Mouse (Mus musculus): ENCODE measurements around the gene Pde4d. TPM values are rescaled to one million over a fixed set of nuclear protein-coding genes. Genes with fewer than 3 reads are reported as not detected.
A peak's percentile ranks its signal among the peaks of the same experiment; 100 is the strongest.

Pde4d gene
- total RNA-seq, 4 experiments from 2014 or later = 68.8 to 86.9 (median 76.0) TPM

- no peak for DNase-seq (ENCODE audit: low spot score in 2 of 2)
Measured at GRCm38 (mm10) chr13:109645910-109646284, 1196.1 kb downstream of the Pde4d start.

DNA sequence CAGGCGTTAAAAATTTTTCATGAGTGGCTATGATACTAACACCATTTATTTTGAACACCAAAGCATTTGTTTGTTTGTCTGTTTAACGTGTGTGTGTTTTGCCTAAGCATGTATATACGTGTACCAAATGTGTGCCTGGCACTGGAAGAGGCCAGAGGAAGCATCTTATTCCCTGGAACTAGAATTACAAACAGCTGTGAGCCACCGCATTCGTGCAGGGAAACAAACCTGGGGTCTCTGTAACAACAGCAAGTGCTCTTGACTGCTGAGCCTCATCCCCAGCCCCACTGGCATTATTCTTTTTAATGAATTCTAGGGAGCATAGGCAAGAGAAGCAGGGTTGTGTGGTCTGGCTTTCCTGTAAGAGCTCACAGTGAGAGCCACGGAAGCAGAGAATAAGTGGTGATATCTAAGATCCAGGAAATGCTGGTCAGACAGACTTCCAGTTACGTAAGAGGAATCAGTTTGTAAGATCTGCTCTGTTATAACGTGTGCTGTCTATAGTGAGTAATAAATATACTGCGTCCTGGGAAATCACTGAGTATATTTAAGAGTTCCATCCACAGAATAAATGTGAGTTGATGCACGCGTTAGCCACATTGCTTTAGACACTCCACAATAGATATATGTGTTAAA is 1197.0 kb downstream of the Pde4d start:
- no peak for DNase-seq (ENCODE audit: low spot score in 2 of 2)

DNA sequence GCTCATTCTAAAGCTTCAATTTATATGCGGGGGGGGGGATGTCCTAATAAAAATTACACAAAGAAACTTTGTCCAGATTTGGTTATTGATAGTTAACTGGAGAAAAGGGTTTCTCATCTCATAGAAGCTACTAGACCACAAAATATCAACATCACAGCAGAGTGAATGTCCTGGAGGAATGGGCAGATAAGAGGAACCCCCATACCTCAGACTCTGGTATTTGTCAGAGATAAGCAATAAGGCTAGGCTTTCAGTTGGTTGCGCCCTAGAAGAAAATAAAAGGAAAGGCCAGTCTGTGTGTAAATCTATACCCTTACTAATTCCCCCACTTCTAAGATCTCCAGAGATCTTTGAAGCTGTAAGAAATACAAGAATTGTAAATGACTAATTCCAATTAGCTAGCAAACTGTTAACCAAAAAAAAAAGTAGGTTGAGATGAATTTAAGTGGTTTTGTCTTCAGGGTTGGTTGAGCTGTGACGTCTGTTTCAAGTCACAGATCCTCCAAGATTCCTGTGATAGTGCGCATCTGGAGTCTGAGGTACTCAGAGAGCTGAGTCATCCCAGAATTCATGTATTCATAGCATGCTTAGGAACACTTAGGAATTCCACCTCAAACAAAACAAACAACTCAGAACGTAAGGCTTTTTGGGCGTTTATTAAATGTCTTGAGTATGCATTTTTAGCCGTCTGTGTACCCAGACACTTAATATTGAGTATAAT is 1197.9 kb downstream of the Pde4d start:
- no peak for DNase-seq (ENCODE audit: low spot score in 2 of 2)

- DNase-seq (ENCODE audit: low spot score in 2 of 2) = no peak
Measured at GRCm38 (mm10) chr13:109648311-109648710, 1198.6 kb downstream of the Pde4d start.

GRCm38 (mm10) chr13:109651790-109652605 is 1202.2 kb downstream of the Pde4d start:
- DNase-seq (ENCODE audit: low spot score in 2 of 2) = no peak

- DNase-seq (ENCODE audit: low spot score in 2 of 2) = no peak
Measured at GRCm38 (mm10) chr13:109652631-109653030, 1202.9 kb downstream of the Pde4d start.

- DNase-seq (ENCODE audit: low spot score in 2 of 2) = no peak
Measured at GRCm38 (mm10) chr13:109655390-109655789, 1205.6 kb downstream of the Pde4d start.

DNA sequence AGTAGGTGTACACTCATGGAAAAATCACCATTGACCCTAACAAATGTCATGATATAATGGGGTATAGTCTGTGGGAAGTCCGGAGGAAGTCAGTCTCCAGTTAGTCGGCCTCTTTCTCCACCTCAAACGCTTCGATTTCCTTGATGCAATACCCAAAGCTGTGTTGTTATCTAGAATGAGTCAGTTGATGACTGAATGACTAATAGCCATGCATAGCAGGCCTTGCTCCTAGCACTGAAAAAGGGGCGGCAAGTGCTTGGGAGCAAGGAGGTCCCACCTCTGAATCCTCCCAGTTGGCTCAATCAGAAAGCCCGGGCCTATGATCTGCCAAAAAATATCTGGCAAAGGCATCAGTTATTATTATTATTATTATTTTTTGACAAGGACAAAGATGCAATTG is 1209.4 kb downstream of the Pde4d start:
- no peak for DNase-seq (ENCODE audit: low spot score in 2 of 2)

DNA sequence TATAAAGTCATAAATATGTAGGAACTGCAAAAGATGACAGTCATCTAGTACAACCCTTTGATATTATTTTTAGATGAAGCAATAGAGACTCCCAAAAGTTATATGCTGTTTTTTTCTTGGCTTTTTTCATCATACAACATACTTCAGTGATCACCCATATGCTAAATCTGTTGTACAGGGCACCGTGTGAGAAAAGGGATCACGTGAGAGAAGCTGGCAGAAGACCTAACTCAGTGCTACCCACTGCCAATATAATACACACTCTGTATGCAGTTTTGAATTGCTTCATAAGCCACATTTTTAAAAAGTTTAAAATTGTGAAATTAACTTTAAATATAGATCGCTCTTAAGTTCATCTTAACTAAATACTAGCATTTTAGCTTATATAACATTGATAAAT is 1211.6 kb downstream of the Pde4d start:
- no peak for DNase-seq (ENCODE audit: low spot score in 2 of 2)

DNA sequence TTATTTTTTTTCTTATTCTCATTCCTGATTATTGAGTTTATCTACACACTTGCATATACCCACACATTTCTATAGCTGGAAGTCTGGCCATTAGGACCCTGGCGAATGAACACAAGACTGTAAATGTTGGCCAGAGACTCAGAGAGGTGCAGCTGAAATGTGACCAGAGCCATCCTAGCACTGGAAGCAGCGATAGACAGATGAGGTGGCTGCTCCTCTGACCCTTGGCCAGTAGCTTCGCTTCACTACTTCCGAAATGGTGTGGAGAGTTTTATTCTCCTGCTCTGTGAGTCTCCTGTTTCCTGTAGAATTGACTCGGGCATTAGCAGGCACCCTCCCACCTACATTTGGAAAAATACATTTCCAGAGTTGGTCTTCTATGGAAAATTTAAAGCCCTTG is 1212.4 kb downstream of the Pde4d start:
- DNase-seq (ENCODE audit: low spot score in 2 of 2) = no peak

DNA sequence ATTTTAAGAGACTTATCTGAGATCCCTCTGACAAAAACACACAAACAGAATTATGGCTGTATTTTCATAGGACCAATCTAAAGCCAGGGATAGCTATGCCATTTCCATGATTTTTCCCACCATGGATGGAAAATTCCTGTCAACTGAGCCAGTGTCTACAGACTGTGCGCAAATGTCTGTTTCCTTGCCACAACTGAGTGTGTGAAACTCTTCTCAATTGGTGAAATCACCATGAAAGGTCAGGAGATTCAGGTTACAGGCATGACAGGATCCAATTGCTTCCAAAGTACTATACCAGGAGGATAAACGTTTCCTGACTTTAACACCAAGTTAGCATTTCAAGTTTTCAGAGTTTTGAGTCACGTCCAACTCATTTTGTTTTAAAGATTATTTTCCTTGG is 1213.0 kb downstream of the Pde4d start:
- DNase-seq (ENCODE audit: low spot score in 2 of 2) = no peak

GRCm38 (mm10) chr13:109664956-109665802 is 1215.4 kb downstream of the Pde4d start:
- no peak for DNase-seq (ENCODE audit: low spot score in 2 of 2)

DNA sequence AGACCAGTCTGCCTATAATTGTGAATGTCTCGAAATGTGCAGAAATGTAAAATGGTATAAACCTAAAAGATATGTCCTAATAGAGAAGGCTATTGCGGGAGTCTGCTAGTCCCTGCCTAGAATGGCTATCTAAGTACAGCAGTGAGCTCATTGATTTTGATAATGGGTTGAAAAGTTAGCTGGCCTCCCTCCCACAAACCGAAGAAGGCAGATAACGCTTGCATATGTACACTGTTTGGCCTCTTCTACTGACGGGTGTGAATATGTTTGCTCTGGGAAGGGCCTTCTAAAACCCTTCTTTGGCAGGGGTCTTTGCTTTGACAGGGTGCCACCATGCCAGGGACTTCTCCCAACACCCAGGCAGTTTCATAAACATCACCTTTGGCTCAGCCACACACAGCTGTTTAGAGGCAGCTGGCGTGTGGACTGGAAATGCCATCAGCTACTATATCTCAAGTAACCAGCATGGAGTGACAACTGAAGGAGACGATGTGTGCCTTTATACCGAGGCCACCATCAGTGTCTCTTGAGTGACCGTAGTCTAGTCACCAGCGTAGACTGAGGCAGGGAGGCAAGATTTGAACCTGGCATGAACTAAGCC is 1216.2 kb downstream of the Pde4d start:
- DNase-seq (ENCODE audit: low spot score in 2 of 2) = no peak

- DNase-seq (ENCODE audit: low spot score in 2 of 2) = no peak
Measured at GRCm38 (mm10) chr13:109669965-109670364, 1220.2 kb downstream of the Pde4d start.

GRCm38 (mm10) chr13:109671589-109672347 is 1222.0 kb downstream of the Pde4d start:
- peak; percentile 43 to 54 for DNase-seq (ENCODE audit: low spot score in 2 of 2)

DNA sequence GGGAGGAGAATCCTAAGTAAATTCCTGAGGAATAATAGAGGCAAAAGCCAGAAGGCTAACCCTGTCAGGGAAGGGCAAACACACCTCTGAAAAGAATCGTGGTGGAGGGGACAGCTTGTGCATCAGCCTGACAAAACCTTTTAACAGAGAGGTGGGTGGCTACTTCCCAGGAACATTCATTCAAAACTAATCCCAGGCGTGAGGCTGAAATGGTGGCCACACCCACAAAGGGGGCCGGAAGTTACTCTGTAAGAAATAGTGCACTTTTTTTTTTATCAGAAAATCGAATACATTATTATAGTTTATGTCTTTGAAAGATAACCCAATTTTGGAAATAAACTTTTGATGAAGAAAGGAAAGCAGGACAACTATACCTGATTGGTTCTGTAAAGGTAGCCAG is 1227.3 kb downstream of the Pde4d start:
- DNase-seq (ENCODE audit: low spot score in 2 of 2) = no peak

DNA sequence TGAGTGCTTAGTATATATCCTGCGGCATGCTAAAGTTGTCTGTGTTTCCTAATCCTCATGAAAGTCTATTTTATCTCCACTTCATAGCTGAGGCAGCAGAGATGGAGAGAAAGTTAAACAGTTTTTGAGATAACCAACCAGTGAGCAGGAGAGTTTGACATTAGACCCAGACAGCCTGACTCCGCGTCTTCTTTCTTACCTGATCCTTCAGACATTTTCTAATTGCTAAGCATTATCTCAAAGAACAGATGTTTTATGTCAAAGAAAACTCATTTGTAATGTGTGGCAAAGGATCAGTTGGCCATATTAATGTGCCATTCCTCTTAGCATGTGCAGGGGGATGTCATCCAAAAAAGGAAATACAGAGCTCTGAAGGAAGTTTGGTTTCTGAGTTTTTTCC is 1227.9 kb downstream of the Pde4d start:
- DNase-seq (ENCODE audit: low spot score in 2 of 2) = no peak

GRCm38 (mm10) chr13:109678991-109679390 is 1229.2 kb downstream of the Pde4d start:
- no peak for DNase-seq (ENCODE audit: low spot score in 2 of 2)

DNA sequence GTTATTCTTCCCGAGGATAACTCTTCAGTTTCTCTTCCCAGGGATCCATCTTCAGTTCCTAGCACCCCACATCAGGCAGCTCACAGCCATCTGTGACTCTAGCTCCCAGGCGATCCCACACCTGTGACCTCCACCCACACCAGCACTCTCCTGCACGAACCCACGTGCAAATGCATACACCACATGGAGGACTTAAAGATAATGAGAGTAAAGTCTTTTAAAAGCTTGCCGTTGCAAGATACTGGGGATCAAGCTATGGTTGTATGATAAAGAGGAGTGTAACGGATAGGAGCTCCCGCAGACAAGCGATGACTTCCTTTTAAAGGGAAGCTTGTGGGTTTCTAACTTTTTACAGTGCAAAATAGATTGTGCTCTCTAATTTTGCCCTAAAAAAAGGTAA is 1230.5 kb downstream of the Pde4d start:
- no peak for DNase-seq (ENCODE audit: low spot score in 2 of 2)

DNA sequence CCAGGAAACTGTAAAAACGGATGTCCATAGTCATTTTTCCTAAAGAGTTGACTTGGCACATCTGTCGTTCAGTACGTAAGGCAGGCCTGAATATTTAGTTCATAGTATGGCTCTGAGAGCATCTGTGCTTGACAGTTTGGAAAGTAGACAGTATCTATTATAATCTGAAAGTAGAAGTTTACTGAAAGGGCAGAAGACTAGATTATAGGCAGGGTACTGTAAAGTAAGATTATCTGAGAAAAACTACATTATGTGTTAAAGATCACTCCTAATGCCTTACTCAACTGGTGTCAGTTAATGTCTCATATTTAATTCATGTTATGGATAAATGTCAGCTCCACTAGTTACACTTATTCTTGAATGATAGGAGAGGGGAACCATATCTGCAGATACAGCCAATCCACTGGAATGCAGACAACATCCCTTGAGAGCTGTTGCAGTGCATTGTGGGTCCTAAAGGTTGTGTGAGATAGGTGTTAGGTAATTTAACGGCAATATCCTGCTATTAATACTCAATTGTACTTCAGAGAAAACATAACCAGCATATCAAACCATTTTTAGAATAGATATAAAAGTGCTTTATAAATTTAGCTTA is 1232.0 kb downstream of the Pde4d start:
- no peak for DNase-seq (ENCODE audit: low spot score in 2 of 2)
